In genomic region chr1:180194781-180195471, GRCm38 (mm10) we compare ENCODE assay signal across 8 mouse cellular contexts. TPM values are rescaled to one million over a fixed set of nuclear protein-coding genes. Genes with fewer than 3 reads are reported as not detected.
DNase-seq lines count a peak whose midpoint lies in the region; ATAC-seq and TF ChIP-seq lines count a peak whose summit lies in the region.

No protein-coding gene starts in this region.

- H3K4me2 ChIP-seq in forebrain, embryonic 14.5 days (ENCODE audit: low read length), result peak overlapping the region; percentile 92

- TF ChIP-seq CTCF in bone marrow, adult 2 months (IDR thresholded peaks at IDR 0.05; ENCODE audit: control insufficient read depth, insufficient read depth, low read length), result no peak

- H3K4me1 ChIP-seq in bone marrow, adult 2 months (ENCODE audit: control insufficient read depth, insufficient read depth, low read length), result peaks cover 10% of the 10 kb centered on the region
- H3K4me1 ChIP-seq in forebrain, embryonic 14.5 days (ENCODE audit: control insufficient read depth, insufficient read depth, low read length), result peaks cover 6% of the 10 kb centered on the region; the same call in 1 of the 2 replicates
- peaks cover 82% of the 10 kb centered on the region for H3K4me1 ChIP-seq in megakaryocyte, embryonic 14.5 days

- peak; percentile 45 for DNase-seq in CD4-positive, CD25-positive, alpha-beta regulatory T cell, adult 2 months (ENCODE audit: low read depth, low spot score)
- DNase-seq in forebrain, embryonic 14.5 days (ENCODE audit: low spot score), result no peak
- DNase-seq in heart, postnatal 4 days, result peak; percentile 68
- peak; percentile 19 to 26 for DNase-seq in layer of hippocampus, postnatal 10 days (ENCODE audit: low spot score in 2 of 2)
- DNase-seq in skeletal muscle tissue, adult 2 months (ENCODE audit: low read depth, low spot score), result peak; percentile 87

- no peaks in the 10 kb centered on the region for H3K9me3 ChIP-seq in forebrain, embryonic 14.5 days (replicated peaks; ENCODE audit: control insufficient read depth, low read length)
- no peaks in the 10 kb centered on the region for H3K9me3 ChIP-seq in megakaryocyte, embryonic 14.5 days

- H3K4me3 ChIP-seq in bone marrow, adult 2 months (replicated peaks; ENCODE audit: control insufficient read depth, low read depth, low read length), result peak overlapping the region; percentile 78
- peak overlapping the region; percentile 56 for H3K4me3 ChIP-seq in forebrain, embryonic 14.5 days (ENCODE audit: low read depth, low read length)
- peak overlapping the region; percentile 93 for H3K4me3 ChIP-seq in megakaryocyte, embryonic 14.5 days (replicated peaks)

- WGBS in bone marrow, adult 2 months, result 15% methylated on average over 9 of the region's 9 CpGs
- WGBS in forebrain, embryonic 14.5 days, result 34% methylated on average over 9 of the region's 9 CpGs

- H3K36me3 ChIP-seq in forebrain, embryonic 14.5 days (ENCODE audit: control insufficient read depth, insufficient read depth, low read length), result no peaks in the 10 kb centered on the region
- H3K36me3 ChIP-seq in megakaryocyte, embryonic 14.5 days (replicated peaks; ENCODE audit: low read length), result no peaks in the 10 kb centered on the region

- peak overlapping the region; percentile 23; the same call in 1 of the 2 replicates for H3K27ac ChIP-seq in bone marrow, adult 2 months (ENCODE audit: control insufficient read depth, insufficient read depth, low read depth, low read length, poor library complexity)
- no peak overlapping the region for H3K27ac ChIP-seq in forebrain, embryonic 14.5 days (ENCODE audit: low read depth, low read length)

- ATAC-seq in CD4-positive, CD25-positive, alpha-beta regulatory T cell, adult 4 months, result no peak
- peak; percentile 5; the same call in 1 of the 2 replicates for ATAC-seq in forebrain, embryonic 14.5 days

- H3K27me3 ChIP-seq in forebrain, embryonic 14.5 days (replicated peaks; ENCODE audit: control insufficient read depth, insufficient read depth, low read length), result 0 out of 2 replicates have a peak, but pooled peaks cover 6% of the 10 kb centered on the region
- H3K27me3 ChIP-seq in megakaryocyte, embryonic 14.5 days (replicated peaks), result peaks cover 9% of the 10 kb centered on the region

- TF ChIP-seq POLR2A in bone marrow, adult 2 months (IDR thresholded peaks at IDR 0.05; ENCODE audit: borderline replicate concordance, control insufficient read depth, low read depth, low read length), result no peak

- peak overlapping the region; percentile 59 for H3K9ac ChIP-seq in forebrain, embryonic 14.5 days (ENCODE audit: low read length)

RNA-seq across cellular contexts. Expression of gene Coq8a, which starts 4.5 kb away (rescaled TPM):
- 10 to 100 TPM; 46.1 to 67.9 TPM for polyA plus RNA-seq in CD4-positive, CD25-positive, alpha-beta regulatory T cell, adult 4 months (2017; shearing (Covaris generic))
- polyA plus RNA-seq in bone marrow, adult 2 months (2011; ENCODE audit: insufficient read depth, insufficient read length, low replicate concordance, missing spikeins), result 7.7 and 8.2 TPM in 2 replicates
- 2.0 and 3.7 TPM in 2 replicates for polyA plus RNA-seq in forebrain, embryonic 14.5 days (2014; fragmentation: Nextera tagmentation; extraction: Ambion mirVana)
- 100 to 1,000 TPM; 232 to 252 TPM for total RNA-seq in heart, postnatal 4 days (2021)
- 10 to 100 TPM; 20.2 to 20.5 TPM for total RNA-seq in layer of hippocampus, postnatal 10 days (2021)
- 3.1 and 3.4 TPM in 2 replicates for polyA plus RNA-seq in megakaryocyte, embryonic 14.5 days (2012; ENCODE audit: insufficient read depth, low replicate concordance)
